Mouse (Mus musculus) inflammation-experienced regulatory T-cells, adult 6 months (primary cell): Measurements from ENCODE around the gene Prl2c2. TPM values are rescaled to one million over a fixed set of nuclear protein-coding genes. Genes with fewer than 3 reads are reported as not detected.
"Not testable (repeated sequence)": the region's sequence is repeated elsewhere in the genome, so short reads cannot be mapped to it uniquely, and the experiment has no call there.

ENCODE experiments used
- ATAC-seq: one replicate; pipeline ENCODE4 v1.8.0; 2017
- polyA plus RNA-seq, 3 experiments: library from polyadenylated mRNA; unstranded; fragments of 100-300 nt; shearing (Covaris generic); gene quantifications; one replicate each; pipeline ENCODE4 v1.2.1; 2017

The Prl2c2 gene
- polyA plus RNA-seq: not detected

DNA sequence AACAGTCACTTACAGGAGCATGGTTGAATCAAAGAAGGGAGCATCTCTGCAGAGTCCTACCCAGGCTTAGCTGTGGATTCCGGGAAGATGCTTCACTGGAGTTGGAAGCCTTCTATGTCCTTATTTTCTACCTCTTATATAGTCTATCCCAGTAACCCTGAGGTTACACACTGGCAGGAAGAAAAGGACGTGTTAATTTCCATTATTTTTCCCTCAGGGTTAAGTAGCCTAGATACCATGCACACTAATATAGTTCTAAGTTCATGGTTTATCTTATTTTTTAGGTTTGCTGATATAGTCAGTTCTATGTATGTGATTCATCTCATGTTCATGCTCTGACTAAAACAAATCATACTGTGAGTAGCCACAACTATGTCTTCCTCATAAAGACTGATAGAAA, at the start of gene Prl2c2:
TSS of gene Prl2c2 (minus strand) at position 101 of the 400 bp plus-strand sequence.
- ATAC-seq: not testable (repeated sequence)

DNA sequence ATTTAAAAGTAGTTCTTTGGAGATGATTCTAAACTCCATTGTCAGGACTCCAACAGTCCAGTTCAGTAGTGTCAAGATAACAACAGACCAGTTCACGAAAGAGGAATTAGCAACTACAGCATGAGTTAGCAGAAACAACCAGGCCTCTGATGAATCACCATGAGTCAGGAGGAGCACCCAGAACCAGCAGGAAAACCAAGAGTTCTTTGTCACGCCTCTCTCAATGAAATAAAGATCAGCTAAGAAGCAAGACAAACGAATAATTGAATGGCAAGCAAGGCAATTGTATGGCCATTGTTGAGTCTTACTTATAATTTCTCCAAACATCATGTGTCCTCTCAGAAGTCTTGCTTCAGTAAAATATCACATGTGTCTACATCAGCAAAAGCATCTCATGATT, 20.7 kb upstream of the Prl2c2 start:
- not testable (repeated sequence) for ATAC-seq

DNA sequence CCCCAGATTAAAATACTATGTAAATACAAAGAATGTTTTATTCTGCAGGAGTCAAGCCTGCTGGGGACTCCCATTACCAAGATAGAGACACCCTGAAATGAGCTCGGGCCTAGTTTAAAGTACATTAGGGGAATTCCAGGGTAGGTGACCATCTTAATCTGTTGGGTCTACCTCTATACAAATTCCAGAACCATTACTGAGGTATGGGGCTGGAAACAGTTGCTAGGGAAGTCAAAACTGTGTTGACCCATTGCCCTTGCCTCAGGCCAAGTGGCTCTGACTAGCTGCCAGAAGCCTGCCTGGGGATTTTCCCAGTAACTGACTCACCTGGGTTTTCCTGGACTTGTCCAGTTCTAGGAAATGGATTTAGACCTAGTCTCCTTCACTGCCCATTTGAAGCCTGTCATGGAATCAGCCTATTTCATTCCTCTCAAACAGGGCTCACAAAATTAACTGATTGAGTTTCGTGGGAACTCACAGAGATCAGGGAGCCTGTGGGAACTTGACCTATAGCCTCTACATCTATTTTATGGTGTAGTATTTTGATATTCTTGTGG, 8.9 kb upstream of the Prl2c2 start:
- ATAC-seq: not testable (repeated sequence)

Other genes with a start within 250 kb of the Prl2c2 start
- not detected for gene Prl2c3, start 205.3 kb downstream of the Prl2c2 start, polyA plus RNA-seq
- gene Prl2c5, start 177.3 kb upstream of the Prl2c2 start, polyA plus RNA-seq: not detected